In genomic region chr2:173173521-173174511, GRCm38 (mm10) we compare ENCODE assay signal across 8 mouse cellular contexts.
DNase-seq lines count a peak whose midpoint lies in the region.

No protein-coding gene starts in this region.

- DNase-seq in R1 (ENCODE audit: low read depth, low spot score), result peak; percentile 87
- DNase-seq in brain, adult 2 months (ENCODE audit: low read depth, low spot score), result peak; percentile 91
- DNase-seq in frontal cortex, postnatal 10 days (ENCODE audit: low spot score in 2 of 2), result peak; percentile 74 to 81
- DNase-seq in induced T-regulatory cell, adult 2 months (ENCODE audit: low read depth), result peak; percentile 79
- peak; percentile 65 for DNase-seq in left cerebral cortex, adult 11 months (ENCODE audit: low spot score)
- peak; percentile 46 for DNase-seq in lung, postnatal 14 days
- peak; percentile 87 to 94 for DNase-seq in right cerebral cortex, postnatal 10 days (ENCODE audit: low spot score in 2 of 2)
- DNase-seq in natural killer cell, adult 2 months (ENCODE audit: low spot score in 2 of 2), result no peak

Comparison
In these comparisons a context has a peak if more than half of its experiments do, and no peak if none do; other contexts are left out.
1. DNase-seq: peak in R1 (single experiment), brain, adult 2 months (single experiment), frontal cortex, postnatal 10 days (2 of 2), induced T-regulatory cell, adult 2 months (single experiment), left cerebral cortex, adult 11 months (single experiment), lung, postnatal 14 days (single experiment) and right cerebral cortex, postnatal 10 days (2 of 2); none in natural killer cell, adult 2 months (0 of 2).